Mouse (Mus musculus) hindbrain, postnatal 0 days (tissue): ENCODE results near the gene Pygo1. TPM values are rescaled to one million over a fixed set of nuclear protein-coding genes. Genes with fewer than 3 reads are reported as not detected.
A peak's percentile ranks its signal among the peaks of the same experiment; 100 is the strongest.

Experiments
- ATAC-seq: fragments of 200-750 bp; cut with Nextera tagmentation; 2 replicates; pipeline ENCODE4 v1.8.0; 2017; ENCODE audit warnings: mild to moderate bottlenecking, moderate TSS enrichment, moderate library complexity
- DNase-seq: peaks from one replicate; pipeline ENCODE4 v3.0.0-alpha.2; 2015; ENCODE audit warnings: low spot score
- H3K27ac ChIP-seq: fragments of 300-500 bp; sonication (generic); 2 replicates; pipeline ENCODE4 v1.5.1; 2014; ENCODE audit warnings: mild to moderate bottlenecking
- H3K27me3 ChIP-seq: fragments of 300-500 bp; sonication (generic); 2 replicates; pipeline ENCODE4 v1.6.1; 2014; ENCODE audit warnings: low read length, mixed read lengths; ENCODE audit not compliant: insufficient read depth
- H3K36me3 ChIP-seq: fragments of 300-500 bp; sonication (generic); 2 replicates; pipeline ENCODE4 v1.6.1; 2014; ENCODE audit warnings: low read length, mixed read lengths; ENCODE audit not compliant: insufficient read depth
- H3K4me1 ChIP-seq: fragments of 300-500 bp; sonication (generic); 2 replicates; pipeline ENCODE4 v1.6.1; 2014; ENCODE audit warnings: antibody characterized with exemption, low read length, mixed read lengths; ENCODE audit not compliant: insufficient read depth
- H3K4me2 ChIP-seq: fragments of 300-500 bp; sonication (generic); 2 replicates; pipeline ENCODE4 v1.6.1; 2014; ENCODE audit warnings: low read depth, mild to moderate bottlenecking, low read length, moderate library complexity, mixed read lengths
- H3K4me3 ChIP-seq: fragments of 300-500 bp; sonication (generic); 2 replicates; pipeline ENCODE4 v1.5.1; 2014; ENCODE audit warnings: low read length
- H3K9ac ChIP-seq: fragments of 300-500 bp; sonication (generic); replicated peaks from 2 replicates; pipeline ENCODE4 v1.6.1; 2014; ENCODE audit warnings: mild to moderate bottlenecking, low read length, moderate library complexity, mixed read lengths
- H3K9me3 ChIP-seq: fragments of 300-500 bp; sonication (generic); 2 replicates; pipeline ENCODE4 v1.6.1; 2016; ENCODE audit warnings: low read length, mixed read lengths
- CTCF ChIP-seq: IDR thresholded peaks from 2 replicates; pipeline ENCODE4 v1.5.1; 2016; ENCODE audit warnings: antibody characterized with exemption, control low read depth, low read depth
- WGBS: fragments of 180-500 bp; shearing (Covaris S2); extraction: QIAGEN DNeasy Blood & Tissue Kit; methylation state at CpG from one replicate; pipeline ENCODE4 v1.1.7; 2014; 5-methylcytosine and 5-hydroxymethylcytosine counted together
- polyA plus RNA-seq: library from polyadenylated mRNA; unstranded; fragments of >200 nt; fragmentation: Nextera tagmentation; extraction: Ambion mirVana; gene quantifications from 2 replicates; pipeline ENCODE4 v1.2.1, GENCODE M21; 2015
- total RNA-seq: library from RNA; depleted of rRNA; stranded (reverse); fragments of >200 nt; gene quantifications from 2 replicates; pipeline ENCODE4 v1.2.3, GENCODE M21; 2014; rRNA removed

Gene Pygo1
- total RNA-seq, result 30.4 and 32.0 TPM in 2 replicates
- 8.5 and 9.2 TPM in 2 replicates for polyA plus RNA-seq

- H3K9me3 ChIP-seq, result no peaks in the 10 kb centered on the region
- peak within 1 kb of the TSS; percentile 95 for H3K9ac ChIP-seq
- TF ChIP-seq CTCF, result no peak
- peak within 1 kb of the TSS; percentile 85 for H3K27ac ChIP-seq
- no peaks in the 10 kb centered on the region for H3K36me3 ChIP-seq
- peaks cover 8% of the 10 kb centered on the region for H3K4me1 ChIP-seq
- H3K27me3 ChIP-seq, result no peaks in the 10 kb centered on the region
- peak; percentile 74 for DNase-seq
- H3K4me3 ChIP-seq, result peak within 1 kb of the TSS; percentile 87
- WGBS, result under 1% methylated on average over 80 of the region's 108 CpGs
- peak; percentile 86 for ATAC-seq
- peak within 1 kb of the TSS; percentile 96 for H3K4me2 ChIP-seq
These were observed at the start of gene Pygo1 for GRCm38 (mm10) chr9:72925021-72925934. Pygo1 (plus strand) TSS chr9:72925645.

- H3K4me1 ChIP-seq, result no peaks in the 10 kb centered on the region
- DNase-seq, result no peak
- WGBS, result 78% methylated on average over 2 of the region's 2 CpGs
- no peak for ATAC-seq
- peak; percentile 50 for TF ChIP-seq CTCF
- no peak overlapping the region for H3K27ac ChIP-seq
- no peak overlapping the region for H3K4me2 ChIP-seq
- no peaks in the 10 kb centered on the region for H3K9me3 ChIP-seq
- no peak overlapping the region for H3K4me3 ChIP-seq
- H3K27me3 ChIP-seq, result no peaks in the 10 kb centered on the region
- no peaks in the 10 kb centered on the region for H3K36me3 ChIP-seq
- no peak overlapping the region for H3K9ac ChIP-seq
These were observed 49.6 kb upstream of the Pygo1 start for GRCm38 (mm10) chr9:72875878-72876277.

GRCm38 (mm10) chr9:72877905-72878304, 47.5 kb upstream of the Pygo1 start:
- H3K4me2 ChIP-seq, result no peak overlapping the region
- no peak overlapping the region for H3K4me3 ChIP-seq
- no peak overlapping the region for H3K9ac ChIP-seq
- peak; percentile 37 for DNase-seq
- no peaks in the 10 kb centered on the region for H3K9me3 ChIP-seq
- TF ChIP-seq CTCF, result no peak
- H3K27me3 ChIP-seq, result no peaks in the 10 kb centered on the region
- WGBS, result 25% methylated on average over 11 of the region's 11 CpGs
- no peaks in the 10 kb centered on the region for H3K36me3 ChIP-seq
- no peaks in the 10 kb centered on the region for H3K4me1 ChIP-seq
- no peak overlapping the region for H3K27ac ChIP-seq
- ATAC-seq, result no peak

GRCm38 (mm10) chr9:72878656-72879055, 46.8 kb upstream of the Pygo1 start:
- Histone ChIP-seq H3K4me2 (no peak overlapping the region), H3K9ac (no peak overlapping the region), H3K36me3 (no peaks in the 10 kb centered on the region), H3K4me3 (no peak overlapping the region), H3K27me3 (no peaks in the 10 kb centered on the region), H3K9me3 (no peaks in the 10 kb centered on the region), H3K4me1 (no peaks in the 10 kb centered on the region), H3K27ac (no peak overlapping the region)
- DNase-seq (no peak), ATAC-seq (no peak)
- 50% methylated on average over 6 of the region's 6 CpGs for WGBS
- no peak for TF ChIP-seq CTCF

GRCm38 (mm10) chr9:72879601-72880000, 45.8 kb upstream of the Pygo1 start:
- Histone ChIP-seq H3K9ac (no peak overlapping the region), H3K4me1 (no peaks in the 10 kb centered on the region), H3K27ac (no peak overlapping the region; the same call in 1 of the 2 replicates), H3K27me3 (no peaks in the 10 kb centered on the region), H3K36me3 (no peaks in the 10 kb centered on the region), H3K4me3 (no peak overlapping the region), H3K9me3 (no peaks in the 10 kb centered on the region), H3K4me2 (no peak overlapping the region)
- ATAC-seq (no peak), DNase-seq (no peak)
- TF ChIP-seq CTCF, result no peak
- 61% methylated on average over 3 of the region's 3 CpGs for WGBS

- Histone ChIP-seq H3K27me3 (no peaks in the 10 kb centered on the region), H3K9ac (no peak overlapping the region), H3K9me3 (no peaks in the 10 kb centered on the region), H3K27ac (peak overlapping the region; percentile 36; the same call in 1 of the 2 replicates), H3K4me2 (no peak overlapping the region), H3K4me1 (no peaks in the 10 kb centered on the region), H3K36me3 (no peaks in the 10 kb centered on the region), H3K4me3 (no peak overlapping the region)
- whole genome bisulfite sequencing, result 38% methylated on average over 16 of the region's 16 CpGs
- DNase-seq (no peak), ATAC-seq (no peak)
- TF ChIP-seq CTCF, result no peak
These were observed 45.1 kb upstream of the Pygo1 start for GRCm38 (mm10) chr9:72880225-72880960.
